Mouse (Mus musculus): ENCODE data around the gene Cacnb3. TPM values are rescaled to one million over a fixed set of nuclear protein-coding genes. Genes with fewer than 3 reads are reported as not detected.

Gene Cacnb3
- polyA plus RNA-seq, 1 experiment from 2014 or later = 1.5 TPM

GRCm38 (mm10) chr15:98609331-98610130, 21.1 kb upstream of the Cacnb3 start, which contains the start of gene Adcy6:
Gene Adcy6 (minus strand): TSS chr15:98610076.
- 2% methylated on average over 65 of the region's 75 CpGs for WGBS (ENCODE audit: insufficient replicate concordance)
- no peaks in the 10 kb centered on the region for H3K27me3 ChIP-seq
- H3K27ac ChIP-seq = peak within 1 kb of the TSS; percentile 99
- peak within 1 kb of the TSS; percentile 92 for H3K9ac ChIP-seq
- no peaks in the 10 kb centered on the region for H3K9me3 ChIP-seq (replicated peaks)
- peaks cover 58% of the 10 kb centered on the region for H3K4me1 ChIP-seq (replicated peaks)
- DNase-seq (peak; percentile 35), ATAC-seq (ENCODE audit: low read depth) (peak; percentile 34)
- peak within 1 kb of the TSS; percentile 87 for H3K4me3 ChIP-seq (replicated peaks)
- peaks cover 6% of the 10 kb centered on the region for H3K36me3 ChIP-seq
- peak within 1 kb of the TSS; percentile 99 for H3K4me2 ChIP-seq

- Histone ChIP-seq H3K27me3 (no peaks in the 10 kb centered on the region), H3K36me3 (no peaks in the 10 kb centered on the region), H3K4me3 (replicated peaks) (peak overlapping the region; percentile 87), H3K9ac (peak overlapping the region; percentile 92), H3K9me3 (replicated peaks) (no peaks in the 10 kb centered on the region), H3K4me1 (replicated peaks) (peaks cover 52% of the 10 kb centered on the region), H3K4me2 (peak overlapping the region; percentile 99), H3K27ac (peak overlapping the region; percentile 99)
- WGBS (ENCODE audit: insufficient replicate concordance) = 10% methylated on average over 12 of the region's 12 CpGs
- DNase-seq (no peak), ATAC-seq (ENCODE audit: low read depth) (no peak)
Measured at GRCm38 (mm10) chr15:98610131-98610633, 20.5 kb upstream of the Cacnb3 start.

GRCm38 (mm10) chr15:98612229-98612628, 18.4 kb upstream of the Cacnb3 start:
- no peaks in the 10 kb centered on the region for H3K9me3 ChIP-seq (replicated peaks)
- no peaks in the 10 kb centered on the region for H3K36me3 ChIP-seq
- H3K4me1 ChIP-seq (replicated peaks) = peaks cover 37% of the 10 kb centered on the region
- no peak for DNase-seq
- WGBS (ENCODE audit: insufficient replicate concordance) = 84% methylated on average over 3 of the region's 3 CpGs
- no peak overlapping the region for H3K4me3 ChIP-seq (replicated peaks)
- no peaks in the 10 kb centered on the region for H3K27me3 ChIP-seq
- no peak for ATAC-seq (ENCODE audit: low read depth)
- no peak overlapping the region for H3K9ac ChIP-seq
- no peak overlapping the region for H3K4me2 ChIP-seq
- no peak overlapping the region for H3K27ac ChIP-seq

- Histone ChIP-seq H3K9me3 (replicated peaks) (no peaks in the 10 kb centered on the region), H3K9ac (no peak overlapping the region), H3K36me3 (no peaks in the 10 kb centered on the region), H3K4me2 (no peak overlapping the region), H3K27me3 (peaks cover 19% of the 10 kb centered on the region), H3K27ac (no peak overlapping the region), H3K4me1 (replicated peaks) (peaks cover 18% of the 10 kb centered on the region), H3K4me3 (replicated peaks) (no peak overlapping the region)
- no peak for ATAC-seq (ENCODE audit: low read depth)
- WGBS (ENCODE audit: insufficient replicate concordance) = 71% methylated on average over 9 of the region's 9 CpGs
- DNase-seq = no peak
Measured at GRCm38 (mm10) chr15:98614551-98614950, 16.1 kb upstream of the Cacnb3 start.

- WGBS (ENCODE audit: insufficient replicate concordance) = 74% methylated on average over 6 of the region's 6 CpGs
Measured at GRCm38 (mm10) chr15:98614971-98615370, 15.7 kb upstream of the Cacnb3 start.

GRCm38 (mm10) chr15:98615751-98616150, 14.9 kb upstream of the Cacnb3 start:
- Histone ChIP-seq H3K9me3 (replicated peaks) (no peaks in the 10 kb centered on the region), H3K4me3 (replicated peaks) (no peak overlapping the region), H3K36me3 (no peaks in the 10 kb centered on the region), H3K27ac (no peak overlapping the region), H3K4me2 (no peak overlapping the region), H3K4me1 (replicated peaks) (peaks cover 6% of the 10 kb centered on the region), H3K9ac (no peak overlapping the region), H3K27me3 (peaks cover 31% of the 10 kb centered on the region)
- WGBS (ENCODE audit: insufficient replicate concordance) = 62% methylated on average over 6 of the region's 6 CpGs
- DNase-seq (no peak), ATAC-seq (ENCODE audit: low read depth) (no peak)

More at GRCm38 (mm10) chr15:98614971-98615370, 15.7 kb upstream of the Cacnb3 start:
- H3K4me1 ChIP-seq (replicated peaks) = peaks cover 14% of the 10 kb centered on the region
- DNase-seq (no peak), ATAC-seq (ENCODE audit: low read depth) (no peak)
- H3K36me3 ChIP-seq = no peaks in the 10 kb centered on the region
- peaks cover 23% of the 10 kb centered on the region for H3K27me3 ChIP-seq
- no peak overlapping the region for H3K4me2 ChIP-seq
- no peak overlapping the region for H3K9ac ChIP-seq
- no peak overlapping the region for H3K4me3 ChIP-seq (replicated peaks)
- no peak overlapping the region for H3K27ac ChIP-seq
- no peaks in the 10 kb centered on the region for H3K9me3 ChIP-seq (replicated peaks)

GRCm38 (mm10) chr15:98616362-98617175, 14.1 kb upstream of the Cacnb3 start:
- H3K27ac ChIP-seq = no peak overlapping the region
- no peak overlapping the region for H3K4me3 ChIP-seq (replicated peaks)
- peaks cover 6% of the 10 kb centered on the region for H3K4me1 ChIP-seq (replicated peaks)
- WGBS (ENCODE audit: insufficient replicate concordance) = 50% methylated on average over 20 of the region's 20 CpGs
- H3K27me3 ChIP-seq = peaks cover 36% of the 10 kb centered on the region
- H3K4me2 ChIP-seq = peak overlapping the region; percentile 35
- H3K9ac ChIP-seq = no peak overlapping the region
- H3K9me3 ChIP-seq (replicated peaks) = no peaks in the 10 kb centered on the region
- no peaks in the 10 kb centered on the region for H3K36me3 ChIP-seq
- ATAC-seq (ENCODE audit: low read depth) = 0 out of 2 replicates have a peak, but pooled peaks have one; percentile 24
- DNase-seq = no peak

GRCm38 (mm10) chr15:98617176-98617537, 13.5 kb upstream of the Cacnb3 start:
- no peak overlapping the region for H3K9ac ChIP-seq
- DNase-seq (peak; percentile 67), ATAC-seq (ENCODE audit: low read depth) (0 out of 2 replicates have a peak, but pooled peaks have one; percentile 45)
- peaks cover 41% of the 10 kb centered on the region for H3K27me3 ChIP-seq
- H3K4me2 ChIP-seq = peak overlapping the region; percentile 35
- no peak overlapping the region for H3K4me3 ChIP-seq (replicated peaks)
- H3K4me1 ChIP-seq (replicated peaks) = peaks cover 6% of the 10 kb centered on the region
- H3K9me3 ChIP-seq (replicated peaks) = no peaks in the 10 kb centered on the region
- H3K36me3 ChIP-seq = no peaks in the 10 kb centered on the region
- 1% methylated on average over 12 of the region's 12 CpGs for WGBS (ENCODE audit: insufficient replicate concordance)
- H3K27ac ChIP-seq = no peak overlapping the region

GRCm38 (mm10) chr15:98622199-98622598, 8.4 kb upstream of the Cacnb3 start:
- Histone ChIP-seq H3K9ac (no peak overlapping the region), H3K27me3 (peaks cover 86% of the 10 kb centered on the region)
- 5% methylated on average over 7 of the region's 7 CpGs for WGBS (ENCODE audit: insufficient replicate concordance)

GRCm38 (mm10) chr15:98622721-98623120, 7.9 kb upstream of the Cacnb3 start:
- peaks cover 87% of the 10 kb centered on the region for H3K27me3 ChIP-seq
- 20% methylated on average over 6 of the region's 6 CpGs for WGBS (ENCODE audit: insufficient replicate concordance)
- no peak for ATAC-seq (ENCODE audit: low read depth)

More at GRCm38 (mm10) chr15:98622199-98622598, 8.4 kb upstream of the Cacnb3 start:
- Histone ChIP-seq H3K27ac (no peak overlapping the region), H3K9me3 (replicated peaks) (no peaks in the 10 kb centered on the region), H3K4me2 (no peak overlapping the region), H3K36me3 (no peaks in the 10 kb centered on the region), H3K4me1 (replicated peaks) (no peaks in the 10 kb centered on the region), H3K4me3 (replicated peaks) (no peak overlapping the region)
- DNase-seq (no peak), ATAC-seq (ENCODE audit: low read depth) (no peak)

GRCm38 (mm10) chr15:98623361-98623821, 7.2 kb upstream of the Cacnb3 start:
- no peak overlapping the region for H3K4me2 ChIP-seq

More at GRCm38 (mm10) chr15:98622721-98623120, 7.9 kb upstream of the Cacnb3 start:
- Histone ChIP-seq H3K9ac (no peak overlapping the region), H3K4me1 (replicated peaks) (no peaks in the 10 kb centered on the region), H3K9me3 (replicated peaks) (no peaks in the 10 kb centered on the region), H3K27ac (no peak overlapping the region), H3K36me3 (no peaks in the 10 kb centered on the region), H3K4me2 (no peak overlapping the region), H3K4me3 (replicated peaks) (no peak overlapping the region)
- no peak for DNase-seq

More at GRCm38 (mm10) chr15:98623361-98623821, 7.2 kb upstream of the Cacnb3 start:
- no peaks in the 10 kb centered on the region for H3K36me3 ChIP-seq
- peaks cover under 1% of the 10 kb centered on the region; the same call in 1 of the 2 replicates for H3K4me1 ChIP-seq (replicated peaks)
- H3K4me3 ChIP-seq (replicated peaks) = no peak overlapping the region
- no peaks in the 10 kb centered on the region for H3K9me3 ChIP-seq (replicated peaks)
- H3K9ac ChIP-seq = no peak overlapping the region
- peaks cover 89% of the 10 kb centered on the region for H3K27me3 ChIP-seq
- ATAC-seq (ENCODE audit: low read depth) (no peak), DNase-seq (no peak)
- H3K27ac ChIP-seq = no peak overlapping the region
- WGBS (ENCODE audit: insufficient replicate concordance) = 30% methylated on average over 5 of the region's 5 CpGs

Measured in liver, embryonic 13.5 days (tissue).